Mouse (Mus musculus): ENCODE measurements around the gene St6galnac5. TPM values are rescaled to one million over a fixed set of nuclear protein-coding genes. Genes with fewer than 3 reads are reported as not detected.

Gene St6galnac5
- polyA plus RNA-seq, 1 experiment = 0.11 TPM

DNA sequence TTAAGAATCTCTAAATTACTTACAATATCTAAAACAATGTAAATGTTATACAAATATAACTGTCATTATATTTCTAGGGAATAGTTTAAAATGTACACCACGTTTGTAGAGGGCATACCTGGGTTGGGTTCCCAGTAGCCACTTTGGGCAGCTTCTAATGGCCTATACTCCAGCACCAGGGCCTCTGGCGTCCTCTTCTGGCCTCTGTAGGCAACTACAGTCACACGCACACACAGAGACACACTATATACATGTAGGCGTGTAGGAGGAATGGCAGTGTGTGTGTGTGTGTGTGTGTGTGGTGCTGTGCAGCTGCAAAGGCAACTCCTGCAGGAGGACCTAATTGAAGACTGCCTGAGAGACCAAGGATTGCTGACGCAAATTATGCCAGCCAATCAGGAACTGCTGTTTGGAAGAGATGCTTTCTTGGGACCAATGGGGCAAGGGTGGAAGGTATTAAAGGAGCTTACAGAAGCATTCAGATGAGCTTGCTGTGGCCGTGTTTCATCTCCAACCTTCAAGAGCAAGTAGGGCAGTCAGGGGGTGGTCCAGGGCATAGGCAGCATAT lies 106.2 kb downstream of the St6galnac5 start:
- DNase-seq (ENCODE audit: low read depth, low spot score) = no peak
- 81% methylated on average over 6 of the region's 6 CpGs for WGBS

GRCm38 (mm10) chr3:152874431-152875355 lies 107.4 kb downstream of the St6galnac5 start:
- no peak for DNase-seq (ENCODE audit: low read depth, low spot score)
- 93% methylated on average over 17 of the region's 17 CpGs for WGBS

DNA sequence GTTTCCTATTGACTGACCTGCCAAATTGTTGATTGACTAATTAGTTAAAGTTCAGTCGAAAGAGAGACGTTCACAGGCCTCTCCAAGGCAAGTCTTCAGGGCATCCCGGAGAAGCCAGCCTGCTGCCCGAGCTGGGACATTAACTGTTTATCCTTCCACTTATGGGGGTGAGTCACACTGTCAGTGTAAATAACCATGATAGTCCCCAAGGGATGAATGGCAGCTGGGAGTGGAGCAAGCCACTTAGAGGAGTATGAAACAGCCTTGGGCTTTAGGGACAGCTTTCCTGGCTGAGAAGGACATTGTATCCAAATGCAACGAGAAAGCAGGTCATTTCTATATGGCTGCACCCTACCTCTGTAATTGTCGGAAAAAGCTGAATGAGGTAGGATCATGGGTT lies 109.5 kb downstream of the St6galnac5 start:
- DNase-seq (ENCODE audit: low read depth, low spot score) = no peak
- 46% methylated on average over 6 of the region's 6 CpGs for WGBS

- no peak for DNase-seq (ENCODE audit: low read depth, low spot score)
- 89% methylated on average over 12 of the region's 12 CpGs for WGBS
Observed at GRCm38 (mm10) chr3:152872054-152872453, 110.0 kb downstream of the St6galnac5 start.

DNA sequence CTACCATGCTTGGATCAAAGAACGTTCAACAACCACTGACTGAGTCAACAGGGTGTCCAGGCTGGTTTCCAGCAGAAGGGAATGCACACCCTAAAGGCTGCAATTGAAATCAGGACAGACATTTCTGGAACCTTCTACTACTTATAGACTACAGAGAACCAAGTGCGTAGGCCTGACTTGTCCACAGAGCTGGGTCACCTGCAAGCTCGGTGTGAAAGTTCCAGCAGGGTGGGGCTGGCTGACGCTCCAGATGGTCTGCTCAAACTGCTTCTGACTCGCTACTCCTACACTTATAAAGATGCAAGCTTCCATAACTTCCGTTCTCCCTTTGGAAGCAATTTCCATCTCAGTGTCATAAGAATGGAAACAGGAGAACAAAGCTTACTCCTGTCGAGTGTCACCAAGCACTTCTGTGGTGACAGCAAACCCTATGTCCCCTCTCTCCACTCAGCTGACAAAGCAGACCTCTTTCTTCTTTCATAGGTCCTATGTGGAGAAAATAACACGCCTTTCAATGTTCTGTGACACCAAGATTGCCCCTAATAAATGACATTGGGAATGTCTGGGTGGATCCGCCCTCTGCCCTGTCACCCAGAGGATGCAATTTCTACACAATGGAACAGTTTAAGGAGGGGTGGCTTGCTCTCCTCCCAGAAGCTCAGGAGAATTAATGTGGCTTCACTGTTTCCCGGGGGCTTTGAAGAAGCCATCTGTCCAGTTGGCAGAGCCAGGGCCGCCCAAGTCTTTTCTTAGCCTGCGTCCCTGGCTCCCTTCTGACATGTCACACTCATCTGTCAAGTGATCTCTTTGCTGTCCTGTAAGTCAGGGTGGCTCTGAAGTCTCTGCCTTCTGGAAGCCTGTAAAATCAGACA lies 114.2 kb downstream of the St6galnac5 start:
- no peak for DNase-seq (ENCODE audit: low read depth, low spot score)
- 64% methylated on average over 12 of the region's 12 CpGs for WGBS

DNA sequence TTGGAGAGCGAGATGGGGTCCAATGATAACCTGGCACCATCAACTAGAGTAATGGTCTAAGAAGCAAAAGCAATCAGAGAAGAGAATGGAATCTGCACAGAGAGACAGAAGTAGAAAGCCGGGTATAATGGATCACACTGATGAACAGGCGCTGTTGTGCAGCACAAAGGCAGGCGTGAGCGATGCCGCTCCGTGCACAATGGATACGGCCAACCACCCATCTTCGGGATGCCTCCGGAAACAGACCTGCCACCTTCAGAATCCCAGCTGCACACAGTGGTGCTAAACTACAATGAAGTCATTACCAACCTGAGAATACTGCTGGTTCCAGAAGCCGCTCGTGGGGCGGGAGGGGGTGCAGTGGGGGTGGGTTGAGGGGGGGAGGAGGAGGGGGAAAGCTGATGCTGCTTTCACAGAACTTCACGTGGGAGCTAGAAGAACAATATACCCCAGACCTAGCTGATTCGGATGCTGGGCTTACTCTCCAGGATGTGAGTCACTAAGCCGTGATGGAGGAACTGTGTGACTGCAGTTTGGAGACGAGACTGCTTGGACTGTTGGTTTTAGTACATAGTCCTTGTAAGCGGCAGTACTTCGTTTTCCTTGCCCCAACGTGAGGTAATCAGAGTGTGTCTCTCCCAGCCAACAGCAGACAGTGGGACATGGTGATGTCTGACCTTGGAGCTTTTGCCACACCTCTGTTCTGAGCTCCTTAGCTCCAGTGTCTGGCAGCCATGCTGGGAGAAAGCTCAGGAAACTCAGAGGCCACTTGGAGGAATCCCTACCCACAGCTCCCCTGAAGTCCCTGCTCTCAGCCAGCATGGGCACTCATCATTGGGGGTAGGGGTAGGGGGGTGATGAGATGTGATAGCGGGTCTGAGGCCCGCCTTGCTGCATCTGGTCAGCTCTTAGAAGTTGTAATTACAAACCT lies 115.7 kb downstream of the St6galnac5 start:
- 83% methylated on average over 21 of the region's 22 CpGs for WGBS

GRCm38 (mm10) chr3:152861978-152862377 lies 120.1 kb downstream of the St6galnac5 start:
- WGBS = 52% methylated on average over 1 of the region's 1 CpGs
- DNase-seq (ENCODE audit: low read depth, low spot score) = no peak

More for the DNA sequence above, 115.7 kb downstream of the St6galnac5 start:
- DNase-seq (ENCODE audit: low read depth, low spot score) = no peak

GRCm38 (mm10) chr3:152861450-152861849 lies 120.6 kb downstream of the St6galnac5 start:
- no peak for DNase-seq (ENCODE audit: low read depth, low spot score)
- 47% methylated on average over 4 of the region's 4 CpGs for WGBS

DNA sequence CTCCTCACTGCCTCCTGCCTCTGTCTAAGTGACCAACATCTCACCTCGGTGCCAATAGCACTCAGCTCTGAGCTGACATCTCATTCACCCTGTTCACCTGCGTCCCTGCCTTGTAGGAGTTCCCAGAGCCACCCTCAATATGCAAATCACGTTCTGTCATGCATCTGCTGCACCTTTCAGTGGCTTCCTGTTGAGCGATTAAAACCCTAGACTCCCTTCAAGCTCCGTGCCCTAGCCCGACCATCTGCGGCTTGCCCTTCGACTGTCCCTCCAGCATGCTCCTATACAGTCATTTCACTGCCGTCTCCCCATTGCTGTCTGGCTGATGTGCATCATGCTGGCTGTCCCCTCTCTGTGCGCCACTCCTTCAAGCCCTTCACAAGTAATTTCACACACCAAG lies 126.0 kb downstream of the St6galnac5 start:
- WGBS = 66% methylated on average over 10 of the region's 10 CpGs
- no peak for DNase-seq (ENCODE audit: low read depth, low spot score)

DNA sequence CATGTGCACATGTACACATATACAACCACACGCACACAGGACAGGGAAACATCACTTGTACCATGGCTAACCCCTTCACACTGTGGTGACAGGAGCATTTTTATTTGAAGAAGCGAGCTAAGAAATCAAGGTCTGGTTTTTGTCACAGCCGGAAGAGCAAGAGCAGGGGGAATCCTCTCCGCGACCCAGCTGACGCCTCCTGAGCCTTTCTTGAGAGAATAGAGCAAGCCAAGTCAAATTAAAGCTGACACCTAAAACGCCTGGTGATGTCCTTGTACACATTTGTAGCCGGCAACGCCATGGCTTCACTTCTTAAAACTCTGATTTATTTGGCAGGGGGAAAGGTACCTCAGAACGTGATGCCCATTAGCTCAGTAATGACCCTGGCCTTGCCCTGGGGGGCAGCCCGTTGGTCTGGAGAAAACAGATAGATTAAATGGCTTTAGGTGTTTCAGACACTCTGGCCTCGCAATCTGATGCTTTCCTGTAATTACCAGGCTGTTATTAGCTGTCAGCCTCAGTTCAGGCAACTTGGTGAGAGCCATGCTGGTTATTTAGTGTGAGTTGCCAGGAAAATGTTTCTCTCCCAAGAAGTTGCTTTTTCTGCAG lies 126.9 kb downstream of the St6galnac5 start:
- DNase-seq (ENCODE audit: low read depth, low spot score) = no peak

DNA sequence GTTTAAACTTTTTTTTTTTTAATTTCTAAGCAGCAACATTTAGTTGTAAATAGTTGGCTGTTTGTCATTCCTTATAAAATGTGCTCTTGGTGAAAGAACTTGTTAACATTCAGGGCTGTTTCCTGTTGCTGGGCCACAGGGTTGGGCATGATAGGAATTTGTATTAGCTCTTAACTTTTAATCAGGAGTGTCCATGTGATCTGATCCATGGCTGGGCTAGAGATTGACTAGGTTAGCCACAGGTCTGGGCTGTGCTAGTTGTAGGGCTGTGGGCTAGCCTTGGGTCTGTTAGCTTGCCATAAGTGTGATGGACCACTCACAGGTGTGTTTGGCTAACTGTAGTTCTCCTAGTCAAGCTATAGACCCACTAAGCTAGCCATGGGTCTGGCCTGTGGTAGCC lies 138.1 kb downstream of the St6galnac5 start:
- no peak for DNase-seq (ENCODE audit: low read depth, low spot score)

More for the DNA sequence above, 126.9 kb downstream of the St6galnac5 start:
- 58% methylated on average over 12 of the region's 12 CpGs for WGBS

- no peak for DNase-seq (ENCODE audit: low read depth, low spot score)
- WGBS = 83% methylated on average over 3 of the region's 3 CpGs
Observed at GRCm38 (mm10) chr3:152842648-152843047, 139.4 kb downstream of the St6galnac5 start.

- 82% methylated on average over 6 of the region's 6 CpGs for WGBS
- no peak for DNase-seq (ENCODE audit: low read depth, low spot score)
Observed at GRCm38 (mm10) chr3:152841264-152841663, 140.8 kb downstream of the St6galnac5 start.

- 74% methylated on average over 1 of the region's 1 CpGs for WGBS
- no peak for DNase-seq (ENCODE audit: low read depth, low spot score)
Observed at GRCm38 (mm10) chr3:152837938-152838337, 144.1 kb downstream of the St6galnac5 start.

DNA sequence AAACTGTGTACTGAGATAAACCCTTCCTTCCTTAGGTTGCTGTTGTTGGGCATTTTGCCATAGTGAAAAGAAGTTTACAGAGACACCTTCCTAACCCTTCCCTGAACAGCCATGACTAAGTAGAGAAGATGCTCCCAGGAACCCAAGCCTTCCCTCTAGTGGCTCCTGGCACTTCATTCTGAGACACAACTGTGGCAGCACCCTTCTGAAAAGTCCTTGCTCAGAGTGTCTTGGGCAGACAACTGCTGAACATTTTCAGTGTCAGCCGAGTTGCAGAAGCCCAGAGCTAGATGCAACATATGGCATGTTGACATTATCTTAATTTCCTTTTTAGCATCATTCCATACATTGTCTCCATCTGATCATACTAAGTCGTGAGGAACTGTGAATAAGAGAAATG lies 144.6 kb downstream of the St6galnac5 start:
- 56% methylated on average over 2 of the region's 2 CpGs for WGBS
- DNase-seq (ENCODE audit: low read depth, low spot score) = no peak

- DNase-seq (ENCODE audit: low read depth, low spot score) = no peak
- WGBS = 87% methylated on average over 4 of the region's 4 CpGs
Observed at GRCm38 (mm10) chr3:152832436-152832835, 149.6 kb downstream of the St6galnac5 start.

DNA sequence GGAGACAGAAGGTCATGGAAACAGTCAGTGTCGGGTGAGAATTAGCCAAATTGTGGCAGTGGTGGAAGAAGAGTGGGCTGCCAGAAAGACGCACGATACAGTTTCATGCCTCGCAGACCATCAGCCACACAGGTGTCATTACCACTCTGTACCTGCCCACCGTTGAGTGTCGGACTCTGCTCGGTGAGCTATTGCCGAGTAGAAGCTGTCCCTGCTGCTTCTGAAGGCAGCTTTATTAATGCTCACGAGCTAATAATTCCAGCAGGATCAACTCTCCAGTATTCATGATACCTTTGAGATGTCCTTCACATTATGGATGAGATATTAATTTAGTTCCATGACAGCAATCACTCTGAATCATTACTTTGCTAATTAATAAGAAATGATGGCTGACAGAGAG lies 150.1 kb downstream of the St6galnac5 start:
- whole genome bisulfite sequencing = 87% methylated on average over 9 of the region's 9 CpGs

DNA sequence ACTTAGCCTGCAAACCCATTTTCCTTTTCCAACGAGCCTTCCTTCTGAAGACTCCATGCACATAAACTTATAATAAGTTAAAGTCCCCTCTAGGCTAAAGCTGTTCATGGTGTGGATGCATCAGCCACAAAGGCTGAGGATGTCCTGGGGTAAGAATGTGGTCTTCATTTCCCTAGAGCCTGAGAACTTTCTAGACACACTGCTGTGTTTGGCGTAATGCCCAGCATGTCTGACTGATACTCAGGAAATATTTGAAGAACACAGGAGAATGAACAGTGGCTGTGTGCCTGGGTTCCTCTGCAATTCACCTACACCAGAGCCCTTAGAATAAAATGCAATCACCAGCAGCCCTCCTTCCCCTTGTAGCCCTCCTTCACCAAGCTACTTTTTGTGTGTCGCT lies 150.7 kb downstream of the St6galnac5 start:
- 72% methylated on average over 3 of the region's 3 CpGs for WGBS
- DNase-seq (ENCODE audit: low read depth, low spot score) = no peak

More for the DNA sequence above, 150.1 kb downstream of the St6galnac5 start:
- no peak for DNase-seq (ENCODE audit: low read depth, low spot score)

DNA sequence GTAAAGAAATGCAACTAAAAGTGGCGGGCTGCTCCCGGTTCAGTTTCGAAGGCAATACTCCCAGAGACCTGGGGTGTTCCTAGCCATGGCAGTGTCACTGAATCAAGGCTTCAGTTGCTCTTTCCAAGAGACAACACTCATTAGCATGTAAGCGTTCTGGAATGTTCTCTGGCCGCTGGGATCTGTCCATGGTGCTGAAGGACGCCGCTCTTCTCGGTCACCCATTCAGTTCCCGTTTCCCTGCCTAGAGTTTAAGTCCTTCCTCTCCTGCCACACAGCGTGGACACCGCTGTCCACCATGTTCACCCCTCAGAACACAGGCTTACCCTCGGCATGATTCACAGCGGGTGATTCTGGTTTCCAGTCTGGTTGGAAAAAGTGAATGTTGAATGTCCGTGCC lies 160.8 kb downstream of the St6galnac5 start:
- 47% methylated on average over 14 of the region's 14 CpGs for WGBS

More for the DNA sequence above, 160.8 kb downstream of the St6galnac5 start:
- DNase-seq (ENCODE audit: low read depth, low spot score) = no peak
